Mouse (Mus musculus) embryonic facial prominence, embryonic 13.5 days (tissue): ENCODE measurements around the gene Bcl11a. TPM values are rescaled to one million over a fixed set of nuclear protein-coding genes. Genes with fewer than 3 reads are reported as not detected.
A peak's percentile ranks its signal among the peaks of the same experiment; 100 is the strongest.

ENCODE experiments used
- ATAC-seq: fragments of 200-750 bp; cut with Nextera tagmentation; 2 replicates; pipeline ENCODE4 v1.8.0; 2017; ENCODE audit warnings: low read depth; ENCODE audit not compliant: insufficient number of reproducible peaks, insufficient read depth, low FRiP score, low TSS enrichment
- H3K27ac ChIP-seq: fragments of 300-500 bp; sonication (generic); 2 replicates; pipeline ENCODE4 v1.5.1; 2015; ENCODE audit warnings: moderate library complexity, mild to moderate bottlenecking, inconsistent platforms
- H3K27me3 ChIP-seq: fragments of 300-500 bp; sonication (generic); 2 replicates; pipeline ENCODE4 v1.6.1; 2015; ENCODE audit warnings: mild to moderate bottlenecking, inconsistent platforms
- H3K36me3 ChIP-seq: fragments of 300-500 bp; sonication (generic); 2 replicates; pipeline ENCODE4 v1.6.1; 2015; ENCODE audit warnings: mild to moderate bottlenecking, inconsistent platforms
- H3K4me1 ChIP-seq: fragments of 300-500 bp; sonication (generic); 2 replicates; pipeline ENCODE4 v1.6.1; 2015; ENCODE audit warnings: inconsistent platforms
- H3K4me2 ChIP-seq: fragments of 300-500 bp; sonication (generic); 2 replicates; pipeline ENCODE4 v1.6.1; 2015; ENCODE audit warnings: moderate library complexity, mild to moderate bottlenecking, inconsistent platforms
- H3K4me3 ChIP-seq: fragments of 300-500 bp; sonication (generic); 2 replicates; pipeline ENCODE4 v1.5.1; 2015; ENCODE audit warnings: mild to moderate bottlenecking, inconsistent platforms
- H3K9ac ChIP-seq: fragments of 300-500 bp; sonication (generic); 2 replicates; pipeline ENCODE4 v1.6.1; 2015; ENCODE audit warnings: mild to moderate bottlenecking, inconsistent platforms
- H3K9me3 ChIP-seq: fragments of 300-500 bp; sonication (generic); 2 replicates; pipeline ENCODE4 v1.6.1; 2016; ENCODE audit warnings: inconsistent platforms
- WGBS: fragments of 180-500 bp; shearing (Covaris S2); methylation state at CpG from one replicate; pipeline ENCODE4 v1.1.7; 2015; ENCODE audit warnings: mixed read lengths; 5-methylcytosine and 5-hydroxymethylcytosine counted together
- polyA plus RNA-seq: library from polyadenylated mRNA; unstranded; fragments of >200 nt; fragmentation: Nextera tagmentation; extraction: Ambion mirVana; gene quantifications from 2 replicates; pipeline ENCODE4 v1.2.1, GENCODE M21; 2015

Bcl11a gene
- polyA plus RNA-seq, 1 experiment from 2014 or later, result 79.1 TPM

DNA sequence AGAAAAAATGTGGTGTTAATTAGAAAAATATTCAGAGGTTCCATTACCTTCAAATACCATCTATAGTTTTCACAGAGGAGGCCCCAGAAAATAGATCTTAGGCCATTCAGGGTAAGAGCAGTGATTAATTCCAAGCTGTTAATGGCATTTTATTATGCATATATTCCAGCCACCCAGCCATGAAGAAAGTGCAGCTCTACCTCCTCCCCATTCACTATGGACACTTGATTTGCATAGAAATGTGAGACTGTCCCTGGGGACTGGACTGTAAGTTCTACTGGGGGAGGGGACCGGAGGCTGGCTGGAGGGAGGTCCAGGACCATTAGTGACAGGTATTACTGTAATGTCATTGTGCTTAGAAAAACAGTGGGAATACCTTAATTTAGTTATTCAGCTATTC is 119.6 kb downstream of the Bcl11a start:
- no peaks in the 10 kb centered on the region for H3K36me3 ChIP-seq
- H3K4me3 ChIP-seq, result no peak overlapping the region
- 75% methylated on average over 1 of the region's 1 CpGs for WGBS
- 0 out of 2 replicates have a peak, but pooled peaks cover 4% of the 10 kb centered on the region for H3K4me1 ChIP-seq
- H3K9ac ChIP-seq, result no peak overlapping the region
- H3K27ac ChIP-seq, result no peak overlapping the region
- H3K9me3 ChIP-seq, result no peaks in the 10 kb centered on the region
- ATAC-seq, result no peak
- H3K27me3 ChIP-seq, result no peaks in the 10 kb centered on the region
- no peak overlapping the region for H3K4me2 ChIP-seq

- H3K4me2 ChIP-seq, result no peak overlapping the region
- ATAC-seq, result no peak
- WGBS, result 93% methylated on average over 3 of the region's 3 CpGs
Measured at GRCm38 (mm10) chr11:24199560-24199959, 121.7 kb downstream of the Bcl11a start.

GRCm38 (mm10) chr11:24200310-24200709 is 122.5 kb downstream of the Bcl11a start:
- no peaks in the 10 kb centered on the region for H3K9me3 ChIP-seq
- H3K4me2 ChIP-seq, result no peak overlapping the region
- no peak overlapping the region for H3K4me3 ChIP-seq
- H3K36me3 ChIP-seq, result no peaks in the 10 kb centered on the region
- no peaks in the 10 kb centered on the region for H3K27me3 ChIP-seq
- 56% methylated on average over 5 of the region's 5 CpGs for WGBS
- H3K4me1 ChIP-seq, result peaks cover 15% of the 10 kb centered on the region
- 0 out of 2 replicates have a peak, but pooled peaks have one; percentile 48 for ATAC-seq
- no peak overlapping the region for H3K9ac ChIP-seq
- no peak overlapping the region for H3K27ac ChIP-seq

More at GRCm38 (mm10) chr11:24199560-24199959, 121.7 kb downstream of the Bcl11a start:
- Histone ChIP-seq H3K4me1 (peaks cover 15% of the 10 kb centered on the region), H3K36me3 (no peaks in the 10 kb centered on the region), H3K27me3 (no peaks in the 10 kb centered on the region), H3K4me3 (no peak overlapping the region), H3K9ac (no peak overlapping the region), H3K27ac (no peak overlapping the region), H3K9me3 (no peaks in the 10 kb centered on the region)

- Histone ChIP-seq H3K4me3 (no peak overlapping the region), H3K4me2 (no peak overlapping the region), H3K36me3 (no peaks in the 10 kb centered on the region), H3K4me1 (peaks cover 15% of the 10 kb centered on the region), H3K27ac (no peak overlapping the region), H3K9ac (no peak overlapping the region), H3K27me3 (no peaks in the 10 kb centered on the region), H3K9me3 (no peaks in the 10 kb centered on the region)
- WGBS, result 81% methylated on average over 4 of the region's 4 CpGs
- ATAC-seq, result no peak
Measured at GRCm38 (mm10) chr11:24201223-24201622, 123.4 kb downstream of the Bcl11a start.

DNA sequence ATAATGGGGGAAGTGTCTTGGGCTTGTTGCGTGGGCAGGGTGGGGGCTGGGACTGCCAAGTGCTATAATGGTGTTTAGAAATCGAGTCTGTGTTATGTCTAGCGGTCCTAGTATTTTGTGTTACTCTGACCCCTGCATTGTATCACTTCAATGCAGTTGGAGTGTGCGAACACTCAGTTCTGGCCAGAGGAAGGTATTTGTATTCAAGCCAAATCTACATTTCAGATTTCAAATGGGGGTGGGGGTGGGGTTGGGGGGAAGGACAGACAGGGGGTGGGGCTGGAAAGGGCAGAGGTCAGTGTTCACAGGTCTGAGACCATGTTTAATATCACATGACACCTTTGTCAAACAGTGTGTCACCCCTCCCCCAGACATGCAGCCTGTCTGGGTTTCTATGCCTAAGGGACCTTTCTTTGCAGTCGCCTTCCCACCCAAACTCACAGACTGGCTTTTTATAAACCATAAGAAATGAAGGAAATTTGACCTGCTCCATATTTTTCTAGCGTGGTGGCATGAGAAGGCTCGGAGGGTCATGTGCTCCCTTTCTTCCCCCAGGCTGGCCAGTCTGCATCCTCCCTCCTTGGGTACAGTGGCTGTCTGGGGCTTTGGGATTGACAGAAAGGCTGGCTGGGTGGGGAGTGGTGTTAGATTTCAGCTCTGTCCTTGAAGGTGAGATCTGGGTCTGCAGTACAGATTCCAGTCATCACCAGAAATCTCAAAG is 124.9 kb downstream of the Bcl11a start:
- ATAC-seq, result no peak
- Histone ChIP-seq H3K4me3 (no peak overlapping the region), H3K36me3 (no peaks in the 10 kb centered on the region), H3K9ac (no peak overlapping the region), H3K9me3 (no peaks in the 10 kb centered on the region), H3K4me1 (peaks cover 15% of the 10 kb centered on the region), H3K27me3 (no peaks in the 10 kb centered on the region), H3K4me2 (peak overlapping the region; percentile 16; the same call in 1 of the 2 replicates), H3K27ac (no peak overlapping the region; the same call in 1 of the 2 replicates)
- WGBS, result 26% methylated on average over 7 of the region's 7 CpGs

GRCm38 (mm10) chr11:24203489-24203888 is 125.6 kb downstream of the Bcl11a start:
- Histone ChIP-seq H3K27me3 (no peaks in the 10 kb centered on the region), H3K9me3 (no peaks in the 10 kb centered on the region), H3K4me2 (no peak overlapping the region), H3K36me3 (no peaks in the 10 kb centered on the region), H3K9ac (no peak overlapping the region), H3K4me1 (peaks cover 15% of the 10 kb centered on the region), H3K4me3 (no peak overlapping the region), H3K27ac (no peak overlapping the region; the same call in 1 of the 2 replicates)
- WGBS, result 81% methylated on average over 1 of the region's 1 CpGs
- ATAC-seq, result no peak

DNA sequence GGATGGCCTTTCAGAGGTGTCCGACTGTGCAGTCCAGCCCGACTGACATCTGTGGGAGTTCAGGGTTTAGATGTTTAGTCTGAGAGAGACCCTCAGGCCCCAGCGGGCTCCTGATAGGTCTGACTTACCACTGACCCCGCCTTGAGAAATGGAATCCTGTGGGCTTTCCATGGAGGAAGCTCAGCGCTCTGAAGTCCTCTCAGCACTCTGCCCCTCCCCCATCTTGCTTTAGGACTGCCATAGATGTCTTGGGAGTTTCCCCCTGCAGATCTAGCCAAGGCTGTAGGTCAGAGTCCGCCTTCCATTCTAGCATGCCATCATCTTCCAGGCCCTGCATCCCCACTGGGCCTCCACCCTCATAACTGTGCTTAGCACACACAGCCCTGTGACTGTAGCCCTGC is 131.1 kb downstream of the Bcl11a start:
- no peak overlapping the region for H3K27ac ChIP-seq
- no peaks in the 10 kb centered on the region for H3K36me3 ChIP-seq
- no peak overlapping the region for H3K4me2 ChIP-seq
- 37% methylated on average over 6 of the region's 6 CpGs for WGBS
- ATAC-seq, result no peak
- no peak overlapping the region for H3K9ac ChIP-seq
- no peak overlapping the region for H3K4me3 ChIP-seq
- no peaks in the 10 kb centered on the region for H3K9me3 ChIP-seq
- peaks cover 5% of the 10 kb centered on the region; the same call in 1 of the 2 replicates for H3K4me1 ChIP-seq
- H3K27me3 ChIP-seq, result no peaks in the 10 kb centered on the region

DNA sequence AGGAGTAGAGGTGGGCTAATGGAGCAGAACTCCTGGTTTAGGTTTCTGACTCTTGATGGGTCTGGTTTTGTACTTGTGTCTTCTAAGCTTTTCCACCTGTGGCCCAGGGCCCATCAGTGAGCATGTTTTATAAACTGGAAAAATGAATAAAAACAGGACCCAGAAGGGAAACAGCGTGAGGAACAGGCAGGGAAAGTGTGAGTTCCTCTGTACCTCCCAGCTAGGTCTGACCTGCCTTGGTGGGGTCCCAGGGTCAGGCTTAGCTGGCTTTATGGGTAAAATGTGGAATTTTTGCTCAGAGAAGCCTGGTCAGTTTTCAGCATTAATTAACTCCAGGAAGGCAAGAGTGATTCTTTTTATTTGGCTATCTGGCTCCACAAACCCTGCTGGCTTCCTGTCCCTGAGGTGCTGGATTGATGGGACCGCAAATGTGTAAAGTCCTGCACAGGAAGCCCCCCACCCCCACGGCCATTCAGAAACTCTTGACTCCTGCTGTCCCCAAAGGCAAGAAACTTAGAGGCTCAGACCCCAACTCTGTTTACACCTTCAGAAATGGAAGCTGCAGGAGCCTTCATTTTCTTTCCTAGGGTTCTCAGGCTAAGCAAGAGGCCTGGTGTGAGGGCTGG is 136.8 kb downstream of the Bcl11a start:
- H3K4me1 ChIP-seq, result 0 out of 2 replicates have a peak, but pooled peaks cover 4% of the 10 kb centered on the region
- no peak overlapping the region for H3K4me3 ChIP-seq
- no peak overlapping the region for H3K27ac ChIP-seq
- H3K9me3 ChIP-seq, result no peaks in the 10 kb centered on the region
- ATAC-seq, result no peak
- 32% methylated on average over 3 of the region's 3 CpGs for WGBS
- no peaks in the 10 kb centered on the region for H3K27me3 ChIP-seq
- H3K9ac ChIP-seq, result no peak overlapping the region
- no peak overlapping the region for H3K4me2 ChIP-seq
- no peaks in the 10 kb centered on the region for H3K36me3 ChIP-seq

DNA sequence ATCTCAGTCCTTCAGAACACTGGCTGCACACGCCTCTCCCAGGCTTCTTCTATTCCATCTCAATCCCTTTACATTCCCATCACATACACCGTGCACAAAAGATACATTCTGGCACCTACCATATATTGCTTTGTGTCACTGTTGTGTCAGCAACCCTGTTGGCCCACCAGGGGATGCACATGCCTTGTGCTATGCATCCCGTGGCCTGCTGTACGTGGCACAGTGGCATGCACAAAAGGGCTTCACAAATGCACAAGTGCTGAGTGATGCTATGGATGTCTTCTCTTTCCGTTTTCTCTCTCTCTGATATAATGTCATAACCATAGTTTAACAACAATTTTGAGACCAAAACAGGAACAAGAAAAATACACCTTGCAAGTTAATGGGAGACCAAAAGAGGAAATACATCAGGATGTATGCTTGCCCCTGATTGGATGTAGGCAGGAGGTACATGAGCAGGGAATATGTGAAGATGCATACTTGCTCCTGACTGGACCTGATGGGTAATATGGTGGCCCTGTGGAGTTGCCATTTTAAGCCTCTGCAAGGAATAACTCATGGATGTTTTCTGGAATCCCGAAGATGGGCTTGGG is 140.0 kb downstream of the Bcl11a start:
- 86% methylated on average over 6 of the region's 6 CpGs for WGBS
- ATAC-seq, result no peak
- Histone ChIP-seq H3K9ac (no peak overlapping the region), H3K27me3 (no peaks in the 10 kb centered on the region), H3K27ac (no peak overlapping the region), H3K9me3 (no peaks in the 10 kb centered on the region), H3K4me3 (no peak overlapping the region), H3K4me1 (0 out of 2 replicates have a peak, but pooled peaks cover 4% of the 10 kb centered on the region), H3K36me3 (no peaks in the 10 kb centered on the region), H3K4me2 (no peak overlapping the region)

DNA sequence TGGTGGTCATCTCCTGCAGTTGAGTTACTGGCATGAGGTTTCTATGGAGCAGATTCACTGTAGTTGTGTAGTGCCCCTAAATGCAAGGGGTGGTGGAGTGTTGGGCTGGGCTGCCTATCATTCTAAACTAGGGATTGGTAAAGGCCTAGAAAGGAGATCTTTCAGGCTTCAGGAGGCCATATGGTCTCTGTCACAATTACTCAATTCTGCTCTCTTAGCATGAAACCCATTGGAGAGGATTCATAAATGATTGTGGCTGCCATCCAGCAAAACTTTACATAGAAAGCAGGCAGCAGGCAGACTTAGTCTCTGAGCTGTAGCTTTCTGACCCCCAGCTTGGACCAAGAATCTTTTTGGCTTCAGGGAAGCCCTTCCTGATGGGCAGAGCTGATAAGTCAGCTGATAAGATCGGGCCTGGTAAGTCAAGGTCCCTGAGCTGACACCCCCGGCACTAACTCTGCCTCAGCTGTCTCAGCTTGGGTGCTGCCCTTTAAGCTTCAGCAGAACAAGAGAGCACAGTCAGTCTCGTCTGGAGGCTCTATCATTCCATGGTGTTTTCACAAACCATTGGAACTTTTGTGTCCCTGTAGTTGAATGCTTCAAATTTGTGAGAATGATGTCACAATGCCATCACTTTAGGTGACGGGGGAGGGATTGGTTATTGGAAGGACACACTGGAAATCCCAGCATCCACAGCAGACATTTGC is 143.9 kb downstream of the Bcl11a start:
- Histone ChIP-seq H3K4me2 (no peak overlapping the region), H3K27me3 (no peaks in the 10 kb centered on the region), H3K27ac (no peak overlapping the region), H3K9me3 (no peaks in the 10 kb centered on the region), H3K9ac (no peak overlapping the region), H3K36me3 (no peaks in the 10 kb centered on the region), H3K4me1 (no peaks in the 10 kb centered on the region), H3K4me3 (no peak overlapping the region)
- WGBS, result 77% methylated on average over 4 of the region's 4 CpGs
- ATAC-seq, result no peak
